ENCODE assay signal across 21 mouse cellular contexts in the genomic region with DNA sequence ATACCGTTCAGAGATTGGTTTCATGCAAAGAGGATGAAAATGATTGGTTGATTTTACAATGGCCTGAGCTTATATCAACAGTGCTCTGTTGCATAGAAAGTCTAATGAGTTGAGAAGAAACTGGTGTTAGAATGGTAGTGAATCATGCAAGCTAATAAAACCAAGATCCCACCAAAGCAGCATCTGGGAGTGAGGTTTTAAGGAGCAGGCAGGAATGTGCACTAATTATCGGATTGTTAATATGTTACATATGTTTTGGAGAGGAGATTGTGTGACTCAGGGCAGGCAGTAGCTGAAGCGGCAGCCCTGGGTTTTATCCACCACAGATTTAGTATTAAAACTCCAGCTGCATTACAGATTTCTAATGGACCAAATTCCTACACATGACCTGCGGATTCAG.
"Had no signal": no experiment of that assay in that cellular context is flagged by ENCODE, and none has a peak within 500 bp of the region (broad histone marks: within the 10 kb centered on the region; RNA-seq: fewer than 3 reads in every experiment).

No protein-coding gene starts in this region.

- H3K27me3 ChIP-seq: limb, embryonic 13.5 days; liver, embryonic 12.5 days; liver, embryonic 15.5 days; lung, embryonic 15.5 days; neural tube, embryonic 12.5 days; neural tube, embryonic 15.5 days; stomach, embryonic 15.5 days had no signal

- ATAC-seq: inflammation-experienced regulatory T-cells, adult 6 months; intestine, embryonic 16.5 days; liver, embryonic 12.5 days had no signal

- H3K9ac ChIP-seq: limb, embryonic 13.5 days; liver, embryonic 12.5 days; liver, embryonic 15.5 days; lung, embryonic 15.5 days; neural tube, embryonic 12.5 days; neural tube, embryonic 15.5 days; stomach, embryonic 15.5 days had no signal

- H3K27ac ChIP-seq: limb, embryonic 13.5 days; liver, embryonic 12.5 days; liver, embryonic 15.5 days; lung, embryonic 15.5 days; neural tube, embryonic 12.5 days; neural tube, embryonic 15.5 days; stomach, embryonic 15.5 days had no signal

- H3K4me3 ChIP-seq: limb, embryonic 13.5 days; liver, embryonic 12.5 days; liver, embryonic 15.5 days; lung, embryonic 15.5 days; neural tube, embryonic 12.5 days; neural tube, embryonic 15.5 days; stomach, embryonic 15.5 days had no signal

- H3K9me3 ChIP-seq: limb, embryonic 13.5 days; liver, embryonic 12.5 days; liver, embryonic 15.5 days; lung, embryonic 15.5 days; neural tube, embryonic 12.5 days; neural tube, embryonic 15.5 days; stomach, embryonic 15.5 days had no signal

- H3K36me3 ChIP-seq: limb, embryonic 13.5 days; liver, embryonic 12.5 days; liver, embryonic 15.5 days; lung, embryonic 15.5 days; neural tube, embryonic 12.5 days; neural tube, embryonic 15.5 days; stomach, embryonic 15.5 days had no signal

- H3K4me1 ChIP-seq: liver, embryonic 12.5 days; liver, embryonic 15.5 days; neural tube, embryonic 12.5 days; neural tube, embryonic 15.5 days; stomach, embryonic 15.5 days had no signal

- DNase-seq: kidney, adult 2 months; kidney, postnatal 36 days; liver; lung, adult 18-20 months; lung, postnatal 10 days; lung, postnatal 4 days; midbrain, embryonic 14.5 days; right cerebral cortex, adult 18-20 months; right cerebral cortex, postnatal 25 days; spleen, adult 18-20 months; thymus, postnatal 25 days had no signal

- H3K4me2 ChIP-seq: limb, embryonic 13.5 days; liver, embryonic 12.5 days; liver, embryonic 15.5 days; lung, embryonic 15.5 days; midbrain, embryonic 11.5 days; neural tube, embryonic 12.5 days; neural tube, embryonic 15.5 days; stomach, embryonic 15.5 days had no signal
